Mouse (Mus musculus): Measurements from ENCODE around the gene Clstn3. TPM values are rescaled to one million over a fixed set of nuclear protein-coding genes. Genes with fewer than 3 reads are reported as not detected.
"Not testable (repeated sequence)": the region's sequence is repeated elsewhere in the genome, so short reads cannot be mapped to it uniquely, and the experiment has no call there.

Gene Clstn3
- polyA plus RNA-seq, 1 experiment: 0.90 TPM

- no peak for DNase-seq (ENCODE audit: low read depth, low spot score)
- 49% methylated on average over 4 of the region's 4 CpGs for WGBS
These were observed 10.8 kb downstream of the Clstn3 start for GRCm38 (mm10) chr6:124453756-124454155.

GRCm38 (mm10) chr6:124451995-124452394, 12.6 kb downstream of the Clstn3 start:
- 47% methylated on average over 3 of the region's 3 CpGs for WGBS
- no peak for DNase-seq (ENCODE audit: low read depth, low spot score)

GRCm38 (mm10) chr6:124449668-124450383, 14.8 kb downstream of the Clstn3 start:
- no peak for DNase-seq (ENCODE audit: low read depth, low spot score)
- 83% methylated on average over 18 of the region's 18 CpGs for WGBS

DNA sequence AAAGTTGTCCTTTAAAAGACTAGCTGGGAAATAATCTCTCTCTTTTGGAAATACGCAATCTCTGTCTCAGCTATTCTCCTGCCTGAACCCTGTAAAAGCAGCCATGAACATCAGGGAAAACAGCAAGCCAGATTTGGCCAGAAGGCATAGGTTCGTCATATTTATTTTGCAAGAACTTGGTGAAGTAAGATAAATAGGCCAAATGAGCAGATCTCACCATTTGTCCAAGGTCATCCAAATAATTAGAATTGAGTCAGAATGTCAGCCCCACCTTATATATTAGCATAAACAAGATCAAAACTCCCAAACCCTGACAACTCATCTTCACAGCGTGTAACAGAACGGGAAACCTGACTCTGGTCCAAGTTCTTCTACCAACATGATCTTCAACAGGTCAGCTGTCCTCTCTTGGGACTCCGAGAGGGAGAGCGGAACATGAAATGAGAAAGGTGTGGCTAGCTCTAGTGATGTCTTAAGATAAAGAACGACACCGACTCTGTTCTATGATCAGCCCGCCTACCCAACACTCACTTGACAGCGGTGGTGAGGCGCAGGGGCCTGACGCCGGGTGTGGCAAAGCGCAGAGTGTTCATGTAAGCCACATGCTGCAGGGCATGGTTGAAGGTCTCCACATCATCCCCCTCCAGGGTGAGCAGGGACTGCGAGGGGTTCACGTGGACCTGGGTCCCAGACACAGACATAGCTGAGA, 15.5 kb downstream of the Clstn3 start:
- 93% methylated on average over 16 of the region's 16 CpGs for WGBS
- DNase-seq (ENCODE audit: low read depth, low spot score): no peak

- 69% methylated on average over 10 of the region's 10 CpGs for WGBS
These were observed 16.3 kb downstream of the Clstn3 start for GRCm38 (mm10) chr6:124448186-124448852.

GRCm38 (mm10) chr6:124447356-124447755, 17.2 kb downstream of the Clstn3 start:
- WGBS: 64% methylated on average over 2 of the region's 2 CpGs

More at GRCm38 (mm10) chr6:124448186-124448852, 16.3 kb downstream of the Clstn3 start:
- no peak for DNase-seq (ENCODE audit: low read depth, low spot score)

GRCm38 (mm10) chr6:124446459-124446858, 18.1 kb downstream of the Clstn3 start:
- 88% methylated on average over 9 of the region's 9 CpGs for WGBS
- no peak for DNase-seq (ENCODE audit: low read depth, low spot score)

More at GRCm38 (mm10) chr6:124447356-124447755, 17.2 kb downstream of the Clstn3 start:
- DNase-seq (ENCODE audit: low read depth, low spot score): no peak

GRCm38 (mm10) chr6:124446024-124446423, 18.6 kb downstream of the Clstn3 start:
- WGBS: 42% methylated on average over 2 of the region's 2 CpGs
- DNase-seq (ENCODE audit: low read depth, low spot score): no peak

DNA sequence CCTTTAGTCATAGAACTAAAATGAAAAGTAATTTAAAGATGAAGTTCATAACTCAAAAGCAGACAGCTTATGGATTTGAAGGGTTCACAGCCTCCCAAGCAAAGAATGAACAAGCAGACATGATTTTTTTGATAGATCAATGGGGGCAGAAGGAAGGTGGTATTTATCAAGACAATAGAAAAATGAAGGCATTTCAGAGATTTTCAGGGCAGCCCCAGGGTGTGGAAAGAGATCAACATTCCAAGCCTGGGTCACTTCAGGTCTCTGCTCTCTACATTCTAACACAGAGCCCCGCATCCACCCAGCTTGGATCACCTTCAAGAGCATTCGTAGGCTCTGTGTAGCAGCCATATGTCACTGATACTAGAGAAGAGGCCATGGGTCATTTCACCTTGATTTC, 21.3 kb downstream of the Clstn3 start:
- DNase-seq (ENCODE audit: low read depth, low spot score): no peak
- 88% methylated on average over 2 of the region's 2 CpGs for WGBS

DNA sequence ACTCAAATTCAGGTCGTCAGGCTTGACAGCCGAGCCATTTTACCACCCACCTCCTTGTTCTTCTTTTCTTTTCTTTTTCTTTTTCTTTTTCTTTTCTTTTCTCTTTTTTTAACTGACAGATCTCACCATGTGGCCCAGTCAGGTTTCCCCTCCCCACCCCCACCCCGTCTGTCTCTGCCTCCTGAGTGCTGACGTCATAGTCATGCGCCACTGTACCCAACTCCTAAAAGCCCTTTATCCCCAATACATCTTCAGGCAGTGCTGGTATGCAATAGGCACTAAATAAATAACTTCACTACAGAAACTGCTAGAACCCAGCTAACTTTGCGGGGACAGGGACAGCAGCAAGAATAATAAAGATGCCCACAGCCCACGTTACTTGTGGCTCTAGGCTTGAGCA, 28.3 kb downstream of the Clstn3 start:
- WGBS: 74% methylated on average over 7 of the region's 7 CpGs
- no peak for DNase-seq (ENCODE audit: low read depth, low spot score)

GRCm38 (mm10) chr6:124435173-124435572, 29.4 kb downstream of the Clstn3 start:
- DNase-seq (ENCODE audit: low read depth, low spot score): no peak

GRCm38 (mm10) chr6:124433688-124434324, 30.8 kb downstream of the Clstn3 start:
- WGBS: 87% methylated on average over 8 of the region's 8 CpGs
- DNase-seq (ENCODE audit: low read depth, low spot score): no peak

More at GRCm38 (mm10) chr6:124435173-124435572, 29.4 kb downstream of the Clstn3 start:
- WGBS: 76% methylated on average over 5 of the region's 5 CpGs

GRCm38 (mm10) chr6:124430784-124431495, 33.7 kb downstream of the Clstn3 start:
- WGBS: 83% methylated on average over 8 of the region's 8 CpGs
- no peak for DNase-seq (ENCODE audit: low read depth, low spot score)

DNA sequence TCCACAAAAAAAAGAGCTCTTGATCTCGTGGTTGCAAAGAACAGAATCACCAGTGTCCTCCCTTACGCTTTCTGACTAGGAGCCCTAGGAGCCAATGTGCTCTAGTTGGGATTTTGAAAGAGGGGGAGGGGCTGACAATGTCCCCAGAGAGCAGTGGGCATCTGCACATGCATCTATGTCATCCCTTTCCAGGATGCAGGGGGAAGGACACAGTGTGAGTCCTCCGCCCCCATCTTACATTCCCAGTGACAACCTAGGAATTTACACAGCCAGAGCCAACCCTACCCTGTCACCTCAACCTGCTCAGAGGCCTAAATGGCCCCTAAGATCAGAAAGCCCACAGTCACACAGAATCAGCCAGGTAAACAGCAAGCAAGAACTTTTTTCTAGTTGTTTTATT, 34.2 kb downstream of the Clstn3 start:
- WGBS: 82% methylated on average over 3 of the region's 3 CpGs
- DNase-seq (ENCODE audit: low read depth, low spot score): no peak

GRCm38 (mm10) chr6:124427791-124428576, 36.6 kb downstream of the Clstn3 start:
- DNase-seq (ENCODE audit: low read depth, low spot score): no peak
- 58% methylated on average over 6 of the region's 6 CpGs for WGBS

DNA sequence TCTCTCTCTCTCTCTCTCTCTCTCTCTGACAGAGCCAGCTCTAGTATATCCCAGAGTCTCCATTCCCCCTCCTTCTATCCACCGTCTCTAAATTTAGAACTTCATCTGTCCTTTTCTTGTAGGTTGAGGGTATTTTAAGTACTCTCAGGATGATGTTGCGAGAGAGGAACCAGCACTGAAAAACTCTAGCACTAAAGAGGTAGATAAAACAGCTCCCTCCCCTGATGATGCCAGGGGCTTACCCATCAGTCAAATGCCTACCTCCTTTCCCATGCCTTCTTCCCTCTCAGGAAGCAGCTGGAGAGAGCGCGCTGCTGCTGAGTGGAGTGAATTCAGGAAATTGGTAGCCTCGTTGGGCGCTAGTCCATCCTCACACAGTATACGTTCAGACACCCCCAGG, 37.3 kb downstream of the Clstn3 start:
- WGBS: 87% methylated on average over 7 of the region's 7 CpGs

GRCm38 (mm10) chr6:124426604-124427003, 38.0 kb downstream of the Clstn3 start:
- DNase-seq (ENCODE audit: low read depth, low spot score): no peak
- 83% methylated on average over 3 of the region's 3 CpGs for WGBS

More for the DNA sequence above, 37.3 kb downstream of the Clstn3 start:
- DNase-seq (ENCODE audit: low read depth, low spot score): no peak

DNA sequence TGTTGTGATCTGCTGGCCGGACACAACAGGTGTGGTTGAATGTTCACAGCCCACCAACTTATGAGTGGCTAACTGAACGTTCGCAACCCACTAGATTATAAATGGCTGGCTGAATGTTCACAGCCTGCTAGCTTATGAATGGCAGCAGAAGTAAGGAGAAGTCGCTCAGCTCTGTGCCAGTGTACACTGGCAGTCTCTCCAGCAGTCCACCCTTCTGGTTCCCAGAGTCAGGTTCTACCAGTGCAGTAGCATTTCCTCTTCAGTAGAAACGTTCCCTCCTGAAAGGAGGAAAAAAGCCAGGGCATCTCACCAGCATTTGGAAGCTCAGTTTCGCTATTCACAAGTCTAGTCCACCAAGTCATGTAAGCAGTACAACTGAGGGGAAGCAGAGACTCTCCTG, 39.1 kb downstream of the Clstn3 start:
- DNase-seq (ENCODE audit: low read depth, low spot score): no peak
- 39% methylated on average over 6 of the region's 6 CpGs for WGBS

DNA sequence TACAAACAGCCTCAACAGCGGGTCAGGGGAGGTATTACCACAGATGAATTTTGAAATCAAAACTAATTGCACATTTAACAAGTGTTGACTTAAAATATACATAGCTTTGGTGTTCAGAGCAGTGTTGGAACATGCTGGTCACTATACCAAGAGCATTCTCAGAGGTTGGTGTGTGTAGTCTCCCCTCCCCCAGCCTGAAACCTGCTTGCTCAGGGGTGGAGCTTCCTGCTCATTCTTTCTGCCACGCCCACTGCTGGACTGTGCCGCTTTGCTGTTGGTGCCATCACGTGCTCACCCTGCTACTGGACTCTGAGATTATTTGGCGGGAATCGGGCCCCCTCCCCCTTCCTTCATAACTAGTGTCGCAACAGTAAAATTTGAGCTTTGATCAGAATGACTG, 39.6 kb downstream of the Clstn3 start:
- DNase-seq (ENCODE audit: low read depth, low spot score): not testable (repeated sequence)
- 30% methylated on average over 7 of the region's 7 CpGs for WGBS
